Mouse (Mus musculus) right cerebral cortex, adult 2 months (tissue): Measurements from ENCODE around the gene Rab44.
A peak's percentile ranks its signal among the peaks of the same experiment; 100 is the strongest.
"Not testable (repeated sequence)": the region's sequence is repeated elsewhere in the genome, so short reads cannot be mapped to it uniquely, and the experiment has no call there.

Experiments
- DNase-seq, 2 experiments: peaks; one replicate each; pipeline ENCODE4 v3.0.0; 2021 to 2022; ENCODE audit warnings: low spot score in 2 of 2

The Rab44 gene

GRCm38 (mm10) chr17:29113591-29114352 lies at the start of gene Rab44:
Gene Rab44, plus strand, starts transcription at chr17:29114145.
- DNase-seq = no peak

GRCm38 (mm10) chr17:29065245-29065940 lies 48.6 kb upstream of the Rab44 start:
- no peak for DNase-seq

DNA sequence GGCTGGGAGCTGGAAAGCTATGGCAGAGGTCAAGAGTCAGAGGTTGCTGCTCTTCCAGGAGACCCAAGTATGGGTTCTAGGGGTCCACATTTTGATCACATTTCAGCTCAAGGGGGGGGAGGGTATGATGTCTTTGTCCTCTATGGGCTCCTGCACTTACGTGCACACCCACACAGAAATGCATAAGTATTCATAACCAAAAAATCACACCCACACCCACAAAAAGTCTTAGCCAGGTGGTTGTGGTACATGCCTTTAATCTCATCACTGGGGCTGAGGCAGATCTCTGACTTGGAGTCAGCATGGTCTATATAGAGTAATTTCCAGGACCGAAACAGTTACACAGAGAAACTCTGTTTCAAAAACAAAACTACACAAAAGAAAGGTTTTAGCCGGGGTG lies 48.0 kb upstream of the Rab44 start:
- DNase-seq = no peak

GRCm38 (mm10) chr17:29067416-29067815 lies 46.5 kb upstream of the Rab44 start:
- not testable (repeated sequence) for DNase-seq

DNA sequence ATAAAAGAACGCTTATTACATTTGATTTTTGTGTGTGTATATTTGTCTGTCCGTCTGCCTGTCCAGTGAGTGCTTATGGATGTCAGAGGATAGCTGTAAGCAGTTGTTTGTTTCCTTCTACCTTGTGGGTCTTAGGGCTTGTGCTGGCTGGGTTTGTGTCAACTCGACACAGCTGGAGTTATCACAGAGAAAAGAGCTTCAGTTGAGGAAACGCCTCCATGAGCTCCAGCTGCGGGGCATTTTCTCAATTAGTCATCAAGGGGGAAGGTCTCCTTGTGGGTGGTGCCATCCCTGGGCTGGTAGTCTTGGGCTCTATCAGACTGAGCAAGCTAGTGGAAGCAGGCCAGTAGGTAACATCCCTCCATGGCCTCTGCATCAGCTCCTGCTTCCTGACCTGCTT lies 46.1 kb upstream of the Rab44 start:
- DNase-seq = no peak

GRCm38 (mm10) chr17:29069063-29069462 lies 44.9 kb upstream of the Rab44 start:
- no peak for DNase-seq

GRCm38 (mm10) chr17:29071820-29072219 lies 42.1 kb upstream of the Rab44 start:
- DNase-seq = no peak

DNA sequence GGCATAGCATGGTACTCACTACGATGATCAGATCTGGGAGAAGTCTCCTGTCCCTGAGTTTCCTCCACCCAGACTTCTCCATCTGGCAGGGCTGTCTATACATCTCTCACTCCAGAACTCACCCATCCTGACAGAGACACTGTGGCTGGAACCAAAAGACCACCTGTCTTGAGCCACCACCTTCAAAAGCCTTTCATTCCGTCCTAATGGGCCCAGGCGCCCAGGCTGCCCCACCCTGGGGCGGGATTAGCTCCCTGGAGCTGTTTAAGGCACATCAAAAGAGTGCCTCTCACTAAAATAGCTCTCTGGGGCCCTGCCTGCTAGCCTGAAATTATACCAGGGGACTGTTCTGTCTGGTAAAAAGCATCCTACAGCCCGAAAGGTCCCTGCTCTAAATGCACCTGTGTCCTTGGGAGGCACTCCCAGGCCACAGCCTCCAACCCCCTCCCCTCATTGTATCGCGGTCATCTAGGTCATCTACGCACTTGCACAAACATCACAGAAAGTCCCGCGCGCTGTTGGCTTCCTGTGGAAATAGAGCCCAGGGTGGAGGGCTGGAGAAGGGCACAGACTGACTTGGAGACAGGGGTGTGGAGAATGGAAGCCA lies 41.1 kb upstream of the Rab44 start:
- no peak for DNase-seq

GRCm38 (mm10) chr17:29073313-29073712 lies 40.6 kb upstream of the Rab44 start:
- DNase-seq = no peak

- no peak for DNase-seq
These were observed 39.9 kb upstream of the Rab44 start for GRCm38 (mm10) chr17:29074085-29074484.

DNA sequence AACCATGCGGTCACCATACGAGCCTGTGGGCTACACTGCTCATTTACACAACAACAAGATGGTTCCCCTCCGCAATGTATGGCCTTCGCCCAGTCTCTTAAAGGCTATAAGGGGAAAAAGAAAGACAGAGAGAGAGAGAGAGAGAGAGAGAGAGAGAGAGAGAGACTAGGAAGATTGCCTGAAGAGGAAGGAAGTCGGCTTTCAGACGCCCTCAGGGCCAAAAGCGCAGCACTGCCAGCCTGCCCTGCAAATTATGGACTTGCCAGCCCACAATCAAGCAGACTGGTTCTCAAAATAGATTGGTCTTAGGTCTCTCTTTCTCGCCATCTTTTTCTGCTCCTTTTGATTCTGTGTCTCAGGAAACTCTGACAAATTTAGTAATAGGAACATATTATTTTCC lies 37.7 kb upstream of the Rab44 start:
- DNase-seq = no peak

GRCm38 (mm10) chr17:29077786-29078509 lies 36.0 kb upstream of the Rab44 start:
- peak; percentile 45 to 46 for DNase-seq

DNA sequence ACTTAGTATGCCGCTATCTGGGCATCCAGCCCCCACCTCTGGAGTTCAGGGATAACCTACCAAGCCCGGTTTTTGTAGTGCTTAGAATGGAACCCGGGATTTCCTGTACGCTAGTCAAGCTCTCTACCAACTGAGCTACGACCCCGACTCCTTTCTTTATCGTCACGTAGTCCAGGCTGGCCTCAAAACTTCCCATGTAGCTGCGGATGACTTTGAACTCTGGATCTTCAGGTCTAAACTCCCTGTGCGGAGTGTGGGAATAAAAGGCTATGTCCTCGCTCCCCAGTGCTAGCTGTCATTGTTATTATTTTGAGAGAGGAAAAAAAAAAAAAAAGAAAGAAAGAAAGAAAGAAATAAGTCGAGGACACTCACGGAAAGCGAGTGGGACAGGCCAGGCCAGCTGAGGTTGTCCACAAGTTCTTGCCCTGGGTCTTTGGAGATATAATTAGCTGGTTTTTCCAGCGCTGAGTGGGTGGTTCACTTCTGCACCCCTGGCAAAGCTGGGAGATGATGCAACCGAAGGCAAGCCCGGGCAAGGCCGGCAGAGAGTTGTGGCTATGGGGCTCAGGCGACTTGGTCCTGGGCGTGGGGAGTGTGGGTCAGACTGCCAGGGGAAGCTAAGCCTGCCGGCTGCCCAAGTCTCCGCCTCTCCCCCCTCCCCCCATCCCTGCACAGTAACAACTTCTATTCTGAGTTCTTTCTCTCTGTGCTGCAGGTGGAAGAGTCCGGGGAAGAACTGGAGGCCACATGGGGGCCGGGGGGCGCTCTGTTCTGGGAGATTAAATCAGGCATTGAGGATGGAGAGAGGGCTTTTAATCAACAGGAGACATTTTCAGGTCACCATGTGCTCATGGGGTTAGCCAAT lies 35.2 kb upstream of the Rab44 start:
- DNase-seq = no peak

DNA sequence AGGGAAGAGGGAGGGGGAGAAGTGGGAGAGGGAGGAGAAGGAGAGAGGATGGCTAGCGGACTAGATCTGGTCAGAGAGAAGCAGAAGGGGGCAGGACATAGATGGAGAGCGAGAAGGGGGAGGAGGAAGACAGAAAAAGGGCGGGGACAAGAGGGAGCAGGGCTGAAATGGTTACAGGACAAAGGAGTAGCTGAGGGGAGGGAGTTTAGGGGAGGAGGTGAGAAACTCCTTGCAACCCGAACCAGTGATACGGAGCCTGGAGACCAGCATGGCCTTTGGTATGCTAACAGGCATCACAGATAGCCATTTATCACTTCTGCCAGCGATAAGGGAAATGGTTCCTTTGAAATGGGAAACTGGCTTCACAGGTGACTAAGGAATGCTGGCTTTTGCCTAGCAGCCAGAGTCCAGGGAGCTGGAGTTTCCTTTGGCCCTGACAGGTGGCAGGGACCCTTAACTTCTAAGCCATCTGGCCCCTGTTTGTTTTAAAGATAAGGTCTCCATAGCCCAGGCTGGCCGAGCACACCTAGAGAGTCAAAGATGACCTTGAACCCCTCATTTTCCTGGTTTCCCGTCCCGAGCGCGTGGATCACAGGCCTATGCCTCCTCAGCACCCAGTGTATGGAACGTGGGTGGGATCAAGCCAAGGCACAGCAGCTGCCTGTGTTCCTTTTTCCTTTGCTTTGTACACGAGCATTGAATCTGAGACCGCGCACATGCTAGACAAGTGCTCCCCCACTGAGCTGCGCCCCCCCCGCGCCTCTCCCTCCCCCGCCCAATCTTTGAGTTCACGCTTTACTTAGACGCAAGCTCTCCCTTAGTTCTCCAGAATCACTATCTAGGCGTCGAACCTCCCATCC lies 33.0 kb upstream of the Rab44 start:
- no peak for DNase-seq

GRCm38 (mm10) chr17:29081618-29082381 lies 32.1 kb upstream of the Rab44 start:
- DNase-seq = peak; percentile 59 to 61

GRCm38 (mm10) chr17:29083586-29083985 lies 30.4 kb upstream of the Rab44 start:
- no peak for DNase-seq

DNA sequence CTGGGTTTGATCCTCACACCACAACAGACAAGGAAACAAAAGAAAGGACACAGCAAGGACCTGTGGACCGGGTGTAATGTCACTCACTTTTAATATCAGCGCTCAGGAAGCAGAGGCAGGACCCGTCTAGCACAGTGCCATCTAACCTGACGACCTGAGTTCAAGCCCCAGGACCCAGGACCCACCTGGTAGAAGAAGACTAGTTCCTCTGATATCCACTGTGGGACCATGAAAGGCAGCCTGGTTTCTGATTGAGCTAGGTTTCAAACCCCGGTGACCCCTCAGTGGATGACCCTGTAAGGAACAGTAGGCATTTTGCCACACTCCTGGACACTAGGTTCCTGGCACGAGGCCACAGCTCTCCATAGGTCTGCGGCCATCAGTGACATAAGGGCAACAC lies 29.3 kb upstream of the Rab44 start:
- DNase-seq = no peak

- DNase-seq = no peak
These were observed 28.7 kb upstream of the Rab44 start for GRCm38 (mm10) chr17:29085266-29085665.

GRCm38 (mm10) chr17:29086916-29087315 lies 27.0 kb upstream of the Rab44 start:
- peak in 1 of 2 experiments; percentile 0 for DNase-seq
